Mouse (Mus musculus): ENCODE measurements at regions not wholly inside any gene's neighbourhood (a gene's known extent, or its start where the extent isn't known, plus 50 kb on each side); places are given as distances from the start of the nearest gene placed in this dataset.

GRCm38 (mm10) chr2:138040302-138040701, 216.1 kb upstream of the Btbd3 start:
- TF ChIP-seq CTCF (IDR thresholded peaks at IDR 0.05; ENCODE audit: low read depth) (no peak), EP300 (IDR thresholded peaks at IDR 0.05; ENCODE audit: low read depth) (no peak)
- H3K4me1 ChIP-seq (replicated peaks; ENCODE audit: control insufficient read depth in 2 of 2, insufficient read depth in 2 of 2, low read length in 1 of 2) = no peaks in the 10 kb centered on the region
- WGBS (ENCODE audit: insufficient replicate concordance) = 65% methylated on average over 5 of the region's 5 CpGs
- no peak overlapping the region for H3K27ac ChIP-seq
- H3K9me3 ChIP-seq (ENCODE audit: control insufficient read depth, low read length) = no peaks in the 10 kb centered on the region
- no peak overlapping the region for H3K4me3 ChIP-seq (ENCODE audit: insufficient read depth in 1 of 2, low read depth in 2 of 2, low read length in 2 of 2)
- H3K36me3 ChIP-seq (replicated peaks; ENCODE audit: control insufficient read depth, insufficient read depth, low read depth) = no peaks in the 10 kb centered on the region
- H3K9ac ChIP-seq (replicated peaks) = no peak overlapping the region
- H3K27me3 ChIP-seq (ENCODE audit: control insufficient read depth, insufficient read depth, low read length) = no peaks in the 10 kb centered on the region
- H3K4me2 ChIP-seq (ENCODE audit: low read depth) = no peak overlapping the region
- no peak for ATAC-seq (ENCODE audit: insufficient read depth)
- no peak for DNase-seq (ENCODE audit: low read depth in 3 of 3, low spot score in 3 of 3)

- Histone ChIP-seq H3K36me3 (replicated peaks; ENCODE audit: control insufficient read depth, insufficient read depth, low read depth) (no peaks in the 10 kb centered on the region), H3K27ac (no peak overlapping the region), H3K9ac (replicated peaks) (no peak overlapping the region), H3K9me3 (ENCODE audit: control insufficient read depth, low read length) (no peaks in the 10 kb centered on the region), H3K4me2 (ENCODE audit: low read depth) (no peak overlapping the region), H3K4me3 (ENCODE audit: insufficient read depth in 1 of 2, low read depth in 2 of 2, low read length in 2 of 2) (no peak overlapping the region), H3K4me1 (replicated peaks; ENCODE audit: control insufficient read depth in 2 of 2, insufficient read depth in 2 of 2, low read length in 1 of 2) (no peaks in the 10 kb centered on the region), H3K27me3 (ENCODE audit: control insufficient read depth, insufficient read depth, low read length) (no peaks in the 10 kb centered on the region)
- WGBS (ENCODE audit: insufficient replicate concordance) = 71% methylated on average over 8 of the region's 8 CpGs
- no peak for ATAC-seq (ENCODE audit: insufficient read depth)
- TF ChIP-seq CTCF (IDR thresholded peaks at IDR 0.05; ENCODE audit: low read depth) (no peak), EP300 (IDR thresholded peaks at IDR 0.05; ENCODE audit: low read depth) (no peak)
- no peak for DNase-seq (ENCODE audit: low read depth in 3 of 3, low spot score in 3 of 3)
Observed at GRCm38 (mm10) chr2:138034123-138034736, 222.1 kb upstream of the Btbd3 start.

GRCm38 (mm10) chr2:138033379-138034122, 222.8 kb upstream of the Btbd3 start:
- Histone ChIP-seq H3K4me1 (replicated peaks; ENCODE audit: control insufficient read depth in 2 of 2, insufficient read depth in 2 of 2, low read length in 1 of 2) (no peaks in the 10 kb centered on the region), H3K27ac (no peak overlapping the region), H3K36me3 (replicated peaks; ENCODE audit: control insufficient read depth, insufficient read depth, low read depth) (no peaks in the 10 kb centered on the region), H3K4me2 (ENCODE audit: low read depth) (no peak overlapping the region), H3K9ac (replicated peaks) (no peak overlapping the region), H3K4me3 (ENCODE audit: insufficient read depth in 1 of 2, low read depth in 2 of 2, low read length in 2 of 2) (no peak overlapping the region), H3K27me3 (ENCODE audit: control insufficient read depth, insufficient read depth, low read length) (no peaks in the 10 kb centered on the region), H3K9me3 (ENCODE audit: control insufficient read depth, low read length) (no peaks in the 10 kb centered on the region)
- WGBS (ENCODE audit: insufficient replicate concordance) = 32% methylated on average over 11 of the region's 11 CpGs
- peak; percentile 81 for TF ChIP-seq CTCF (IDR thresholded peaks at IDR 0.05; ENCODE audit: low read depth)
- TF ChIP-seq EP300 (IDR thresholded peaks at IDR 0.05; ENCODE audit: low read depth) = no peak
- DNase-seq (ENCODE audit: low read depth in 3 of 3, low spot score in 3 of 3) (peak; percentile 4 to 6 (median 4)), ATAC-seq (ENCODE audit: insufficient read depth) (no peak)

- H3K36me3 ChIP-seq (replicated peaks; ENCODE audit: control insufficient read depth, insufficient read depth, low read depth) = no peaks in the 10 kb centered on the region
- TF ChIP-seq CTCF (IDR thresholded peaks at IDR 0.05; ENCODE audit: low read depth) (no peak), EP300 (IDR thresholded peaks at IDR 0.05; ENCODE audit: low read depth) (no peak)
- no peak overlapping the region for H3K4me3 ChIP-seq (ENCODE audit: insufficient read depth in 1 of 2, low read depth in 2 of 2, low read length in 2 of 2)
- no peaks in the 10 kb centered on the region for H3K27me3 ChIP-seq (ENCODE audit: control insufficient read depth, insufficient read depth, low read length)
- H3K4me2 ChIP-seq (ENCODE audit: low read depth) = no peak overlapping the region
- no peak overlapping the region for H3K27ac ChIP-seq
- ATAC-seq (ENCODE audit: insufficient read depth) (no peak), DNase-seq (ENCODE audit: low read depth in 3 of 3, low spot score in 3 of 3) (no peak)
- H3K9me3 ChIP-seq (ENCODE audit: control insufficient read depth, low read length) = no peaks in the 10 kb centered on the region
- WGBS (ENCODE audit: insufficient replicate concordance) = 57% methylated on average over 1 of the region's 1 CpGs
- no peaks in the 10 kb centered on the region for H3K4me1 ChIP-seq (replicated peaks; ENCODE audit: control insufficient read depth in 2 of 2, insufficient read depth in 2 of 2, low read length in 1 of 2)
- no peak overlapping the region for H3K9ac ChIP-seq (replicated peaks)
Observed at GRCm38 (mm10) chr2:138027411-138027810, 229.0 kb upstream of the Btbd3 start.

GRCm38 (mm10) chr2:138023558-138023957, 232.8 kb upstream of the Btbd3 start:
- H3K27me3 ChIP-seq (ENCODE audit: control insufficient read depth, insufficient read depth, low read length) = no peaks in the 10 kb centered on the region
- H3K9ac ChIP-seq (replicated peaks) = no peak overlapping the region
- TF ChIP-seq EP300 (IDR thresholded peaks at IDR 0.05; ENCODE audit: low read depth) (no peak), CTCF (IDR thresholded peaks at IDR 0.05; ENCODE audit: low read depth) (no peak)
- no peaks in the 10 kb centered on the region for H3K9me3 ChIP-seq (ENCODE audit: control insufficient read depth, low read length)
- H3K4me2 ChIP-seq (ENCODE audit: low read depth) = no peak overlapping the region
- H3K4me1 ChIP-seq (replicated peaks; ENCODE audit: control insufficient read depth in 2 of 2, insufficient read depth in 2 of 2, low read length in 1 of 2) = no peaks in the 10 kb centered on the region
- ATAC-seq (ENCODE audit: insufficient read depth) (no peak), DNase-seq (ENCODE audit: low read depth in 3 of 3, low spot score in 3 of 3) (no peak)
- no peaks in the 10 kb centered on the region for H3K36me3 ChIP-seq (replicated peaks; ENCODE audit: control insufficient read depth, insufficient read depth, low read depth)
- 61% methylated on average over 2 of the region's 2 CpGs for WGBS (ENCODE audit: insufficient replicate concordance)
- H3K4me3 ChIP-seq (ENCODE audit: insufficient read depth in 1 of 2, low read depth in 2 of 2, low read length in 2 of 2) = no peak overlapping the region
- no peak overlapping the region for H3K27ac ChIP-seq

All from liver, embryonic 14.5 days (tissue).